Mouse (Mus musculus) midbrain, embryonic 14.5 days (tissue): ENCODE measurements at regions not wholly inside any gene's neighbourhood (a gene's known extent, or its start where the extent isn't known, plus 50 kb on each side); places are given as distances from the start of the nearest gene placed in this dataset.

ENCODE experiments used
- ATAC-seq: fragments of 200-750 bp; cut with Nextera tagmentation; 2 replicates; pipeline ENCODE4 v1.8.0; 2017; ENCODE audit warnings: moderate number of reproducible peaks, moderate library complexity; ENCODE audit not compliant: low FRiP score, low TSS enrichment
- DNase-seq: peaks from one replicate; pipeline ENCODE4 v3.0.0-alpha.2; 2015
- H3K27ac ChIP-seq: fragments of 300-500 bp; sonication (generic); replicated peaks from 2 replicates; pipeline ENCODE4 v1.5.1; 2014; ENCODE audit warnings: mild to moderate bottlenecking, low read depth, low read length, moderate library complexity
- H3K27me3 ChIP-seq: fragments of 300-500 bp; sonication (generic); 2 replicates; pipeline ENCODE4 v1.6.1; 2014; ENCODE audit warnings: low read length, control low read depth, mixed read lengths; ENCODE audit not compliant: control insufficient read depth, insufficient read depth
- H3K36me3 ChIP-seq: fragments of 300-500 bp; sonication (generic); 2 replicates; pipeline ENCODE4 v1.6.1; 2014; ENCODE audit warnings: low read length, control low read depth; ENCODE audit not compliant: control insufficient read depth, insufficient read depth
- H3K4me1 ChIP-seq: fragments of 300-500 bp; sonication (generic); 2 replicates; pipeline ENCODE4 v1.6.1; 2014; ENCODE audit warnings: mild to moderate bottlenecking, antibody characterized with exemption, low read length, control low read depth; ENCODE audit not compliant: control insufficient read depth, insufficient read depth
- H3K4me2 ChIP-seq: fragments of 300-500 bp; sonication (generic); 2 replicates; pipeline ENCODE4 v1.6.1; 2014; ENCODE audit warnings: mild to moderate bottlenecking, low read length, moderate library complexity
- H3K4me3 ChIP-seq: fragments of 300-500 bp; sonication (generic); replicated peaks from 2 replicates; pipeline ENCODE4 v1.5.1; 2014; ENCODE audit warnings: low read depth, low read length
- H3K9ac ChIP-seq: fragments of 300-500 bp; sonication (generic); replicated peaks from 2 replicates; pipeline ENCODE4 v1.6.1; 2014; ENCODE audit warnings: mild to moderate bottlenecking, low read length, moderate library complexity
- H3K9me3 ChIP-seq: fragments of 300-500 bp; sonication (generic); 2 replicates; pipeline ENCODE4 v1.6.1; 2016; ENCODE audit warnings: low read length, control low read depth, mixed read lengths; ENCODE audit not compliant: control insufficient read depth
- WGBS: fragments of 180-500 bp; shearing (Covaris S2); extraction: QIAGEN DNeasy Blood & Tissue Kit; methylation state at CpG from one replicate; pipeline ENCODE4 v1.1.7; 2014; 5-methylcytosine and 5-hydroxymethylcytosine counted together

DNA sequence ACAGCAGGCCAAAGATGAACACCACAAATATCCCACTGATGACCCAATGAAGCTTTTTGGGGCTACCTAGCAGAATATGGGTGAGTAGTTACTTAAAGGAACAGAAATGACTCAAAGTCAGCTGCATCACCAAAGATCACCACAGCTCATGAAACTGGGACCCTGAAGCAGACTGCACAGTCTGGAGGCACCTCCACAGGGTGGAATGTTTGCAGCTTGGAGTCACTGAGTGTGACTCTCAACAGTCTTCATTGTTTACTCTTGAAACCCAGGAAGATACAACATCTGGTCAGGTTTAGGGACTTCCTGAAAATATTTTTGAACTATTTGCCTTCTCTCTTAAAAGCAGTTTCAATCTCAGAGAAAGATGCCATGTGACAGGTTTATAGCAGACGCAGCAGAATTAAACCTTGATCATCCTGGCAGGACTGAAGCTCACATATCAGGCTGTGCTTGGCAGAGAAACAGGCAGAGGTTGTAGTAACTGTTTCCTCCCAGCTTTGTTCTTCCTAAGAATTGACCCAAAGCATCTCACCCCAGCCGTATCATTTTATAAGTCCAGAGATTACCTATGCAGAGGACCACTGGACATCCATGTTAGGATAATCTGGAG is 944.1 kb upstream of the Adgrl4 start:
- Histone ChIP-seq H3K9me3 (no peaks in the 10 kb centered on the region), H3K4me3 (no peak overlapping the region), H3K27me3 (no peaks in the 10 kb centered on the region), H3K4me1 (no peaks in the 10 kb centered on the region), H3K4me2 (no peak overlapping the region), H3K9ac (no peak overlapping the region), H3K27ac (no peak overlapping the region), H3K36me3 (no peaks in the 10 kb centered on the region)
- 84% methylated on average over 2 of the region's 2 CpGs for WGBS
- DNase-seq (no peak), ATAC-seq (no peak)

DNA sequence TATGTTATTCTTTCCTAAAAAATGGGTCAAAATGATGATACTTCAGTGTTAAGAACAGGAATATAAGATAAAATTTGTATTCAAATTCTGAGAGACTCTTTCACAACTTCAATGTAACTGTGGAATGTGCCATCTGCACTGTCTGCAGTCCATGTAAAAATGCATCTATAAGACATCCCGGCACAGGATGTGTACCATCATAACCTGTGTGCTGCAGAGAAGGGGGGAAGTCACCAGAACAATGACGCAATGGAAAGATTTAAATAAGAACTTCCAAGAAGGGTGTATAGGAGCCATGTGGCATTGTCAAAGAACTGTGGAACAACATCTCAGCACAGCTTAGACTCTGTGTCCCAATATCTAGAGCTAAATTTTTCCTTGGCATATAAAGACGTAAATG is 906.7 kb upstream of the Adgrl4 start:
- Histone ChIP-seq H3K4me2 (no peak overlapping the region), H3K4me1 (no peaks in the 10 kb centered on the region), H3K4me3 (no peak overlapping the region), H3K27ac (no peak overlapping the region), H3K36me3 (no peaks in the 10 kb centered on the region), H3K27me3 (no peaks in the 10 kb centered on the region), H3K9ac (no peak overlapping the region), H3K9me3 (no peaks in the 10 kb centered on the region)
- DNase-seq (no peak), ATAC-seq (no peak)
- WGBS = 90% methylated on average over 3 of the region's 3 CpGs

DNA sequence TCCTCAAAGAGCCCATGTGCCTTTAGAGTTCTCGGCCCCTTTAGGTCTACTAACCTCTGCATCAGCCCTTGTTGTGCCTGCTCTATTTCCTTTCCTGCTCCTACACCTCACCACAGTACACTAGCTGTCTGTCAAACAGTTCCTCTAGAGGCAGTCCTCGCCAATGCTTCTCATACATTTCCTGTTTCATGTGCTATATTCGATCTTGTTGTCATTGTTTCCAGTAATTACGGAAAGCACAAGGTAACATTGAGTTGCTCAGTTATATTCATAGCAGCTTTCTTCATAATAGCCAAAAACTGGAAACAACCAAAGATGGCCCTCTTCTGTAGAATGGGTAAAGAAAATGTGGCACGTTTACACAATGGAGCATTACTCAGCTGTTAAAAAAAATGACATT is 894.6 kb upstream of the Adgrl4 start:
- H3K36me3 ChIP-seq = no peaks in the 10 kb centered on the region
- no peaks in the 10 kb centered on the region for H3K27me3 ChIP-seq
- no peak overlapping the region for H3K9ac ChIP-seq
- no peaks in the 10 kb centered on the region for H3K4me1 ChIP-seq
- 90% methylated on average over 5 of the region's 5 CpGs for WGBS
- H3K27ac ChIP-seq = no peak overlapping the region
- ATAC-seq = no peak
- no peaks in the 10 kb centered on the region for H3K9me3 ChIP-seq
- no peak for DNase-seq
- H3K4me2 ChIP-seq = no peak overlapping the region
- H3K4me3 ChIP-seq = no peak overlapping the region

DNA sequence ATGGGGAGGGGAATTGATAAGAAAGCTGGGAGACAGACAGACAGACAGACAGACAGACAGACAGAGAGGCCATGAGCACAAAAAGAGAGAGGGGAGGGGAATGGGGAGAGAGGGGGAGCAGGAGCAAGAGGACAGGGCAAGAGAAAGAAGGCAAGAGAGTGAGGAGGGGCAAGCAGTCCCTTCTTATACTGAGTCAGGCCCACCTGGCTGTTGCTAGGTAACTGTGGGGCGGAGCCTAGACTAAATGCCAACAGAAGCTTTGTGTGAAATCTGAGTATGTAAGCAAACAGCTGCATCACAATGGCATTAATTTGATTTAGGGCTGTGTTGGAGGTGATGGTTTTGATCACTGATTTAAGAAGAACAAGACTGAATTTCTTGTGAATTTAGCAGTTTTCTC is 849.2 kb upstream of the Adgrl4 start:
- Histone ChIP-seq H3K4me3 (no peak overlapping the region), H3K9ac (no peak overlapping the region), H3K27ac (no peak overlapping the region), H3K36me3 (no peaks in the 10 kb centered on the region), H3K4me2 (no peak overlapping the region), H3K27me3 (no peaks in the 10 kb centered on the region), H3K9me3 (no peaks in the 10 kb centered on the region), H3K4me1 (no peaks in the 10 kb centered on the region)
- DNase-seq = peak; percentile 19
- WGBS = 42% methylated on average over 1 of the region's 1 CpGs
- no peak for ATAC-seq

DNA sequence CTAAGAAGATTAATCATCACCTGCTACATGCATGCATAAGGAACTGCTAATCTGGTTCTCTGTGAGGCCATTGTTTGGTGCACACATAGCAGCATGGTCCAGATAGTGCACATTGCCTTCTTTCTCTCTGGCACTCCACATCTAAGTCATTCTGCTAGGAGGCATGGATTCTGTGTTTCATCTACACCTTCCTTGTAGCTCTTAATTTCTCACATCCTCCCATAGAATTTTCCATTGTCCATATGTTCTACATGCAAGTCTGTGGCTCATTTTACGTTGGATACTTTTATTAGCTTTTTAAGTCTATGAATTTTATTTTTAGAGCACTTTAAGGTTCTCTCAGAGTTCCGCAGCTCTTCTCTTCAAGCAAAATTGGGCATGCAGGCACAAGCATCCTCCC is 846.7 kb upstream of the Adgrl4 start:
- no peaks in the 10 kb centered on the region for H3K36me3 ChIP-seq
- ATAC-seq (no peak), DNase-seq (no peak)
- H3K9ac ChIP-seq = no peak overlapping the region
- H3K4me2 ChIP-seq = no peak overlapping the region
- H3K9me3 ChIP-seq = no peaks in the 10 kb centered on the region
- no peaks in the 10 kb centered on the region for H3K4me1 ChIP-seq
- no peaks in the 10 kb centered on the region for H3K27me3 ChIP-seq
- 92% methylated on average over 2 of the region's 2 CpGs for WGBS
- H3K27ac ChIP-seq = no peak overlapping the region
- no peak overlapping the region for H3K4me3 ChIP-seq

DNA sequence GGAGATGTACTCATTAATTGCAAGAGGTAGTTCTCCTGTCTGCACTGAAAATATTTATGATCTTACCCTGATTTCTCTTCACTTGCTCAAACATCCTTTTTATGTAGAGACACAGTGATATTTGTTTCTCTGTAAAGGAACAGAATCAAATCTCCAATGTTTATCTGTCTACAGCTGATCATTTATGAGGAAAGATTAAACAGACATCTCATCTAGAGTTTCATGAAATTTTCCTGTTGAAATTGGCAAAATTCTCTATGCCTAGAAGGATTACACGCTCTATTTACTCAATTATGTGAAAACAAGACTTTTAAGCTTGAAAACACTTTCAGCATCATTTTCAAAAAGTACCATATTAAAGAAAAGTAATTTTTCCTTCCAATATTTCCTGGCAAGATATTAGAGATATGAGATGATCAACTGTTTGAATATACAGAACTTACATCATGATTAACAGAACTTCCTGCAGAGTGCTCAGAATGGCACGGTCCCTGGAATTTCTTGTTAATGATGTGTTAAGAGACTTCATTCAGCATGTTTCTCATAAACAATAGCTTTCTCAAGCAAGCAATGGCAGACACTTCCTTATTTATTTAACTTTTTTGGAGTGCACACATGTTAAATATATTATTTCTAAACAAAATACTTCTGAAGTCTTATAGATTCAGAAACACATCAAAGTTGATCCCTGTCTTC is 834.1 kb upstream of the Adgrl4 start:
- H3K36me3 ChIP-seq = no peaks in the 10 kb centered on the region
- H3K4me3 ChIP-seq = no peak overlapping the region
- no peaks in the 10 kb centered on the region for H3K27me3 ChIP-seq
- no peak overlapping the region for H3K9ac ChIP-seq
- DNase-seq = no peak
- no peak for ATAC-seq
- no peaks in the 10 kb centered on the region for H3K4me1 ChIP-seq
- 94% methylated on average over 2 of the region's 2 CpGs for WGBS
- no peak overlapping the region for H3K4me2 ChIP-seq
- H3K27ac ChIP-seq = no peak overlapping the region
- H3K9me3 ChIP-seq = no peaks in the 10 kb centered on the region

DNA sequence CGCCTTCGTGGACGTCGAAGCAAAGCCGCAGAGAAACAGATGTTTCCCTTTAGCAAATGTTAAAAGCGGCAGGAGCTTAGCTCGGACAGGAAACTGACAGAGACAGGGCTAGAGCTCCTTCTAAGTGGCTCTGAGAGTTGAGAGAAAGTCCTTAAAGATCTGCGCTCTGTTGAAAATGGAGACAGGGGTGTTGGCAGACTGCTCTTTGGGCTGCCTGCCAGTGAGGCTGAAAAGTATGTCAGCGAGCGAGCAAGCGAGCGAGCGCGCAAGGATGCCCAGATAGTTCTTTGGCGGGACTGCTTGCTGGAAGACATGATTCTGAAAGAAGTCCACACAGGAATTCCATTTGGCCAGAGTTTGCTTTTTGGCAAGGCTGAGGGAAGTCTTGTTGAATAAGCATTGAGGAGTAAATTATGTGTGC is 827.0 kb upstream of the Adgrl4 start:
- 87% methylated on average over 15 of the region's 15 CpGs for WGBS
- H3K4me2 ChIP-seq = no peak overlapping the region
- peak; percentile 38 for DNase-seq
- no peaks in the 10 kb centered on the region for H3K27me3 ChIP-seq
- ATAC-seq = no peak
- no peak overlapping the region for H3K27ac ChIP-seq
- no peaks in the 10 kb centered on the region for H3K4me1 ChIP-seq
- H3K9me3 ChIP-seq = no peaks in the 10 kb centered on the region
- no peak overlapping the region for H3K4me3 ChIP-seq
- no peaks in the 10 kb centered on the region for H3K36me3 ChIP-seq
- H3K9ac ChIP-seq = no peak overlapping the region

DNA sequence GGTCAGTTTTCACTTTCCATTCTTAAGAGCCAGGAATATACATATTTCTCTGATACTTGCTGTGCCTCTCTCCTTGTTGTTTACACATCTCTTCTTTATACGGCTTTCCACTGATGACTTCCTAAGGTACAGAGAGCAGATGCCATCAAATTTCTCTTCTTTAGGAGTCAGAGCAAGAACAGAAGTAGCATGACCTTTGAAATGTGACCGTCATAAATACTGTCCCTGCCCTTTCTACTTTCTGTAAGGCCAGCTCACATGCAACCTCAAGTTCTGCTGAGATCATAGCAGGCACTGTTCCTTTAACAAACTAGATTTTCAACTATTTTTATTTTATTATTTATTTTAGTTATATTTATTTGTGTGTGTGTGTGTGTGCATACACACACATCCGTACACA is 800.1 kb upstream of the Adgrl4 start:
- Histone ChIP-seq H3K27ac (no peak overlapping the region), H3K27me3 (no peaks in the 10 kb centered on the region), H3K36me3 (no peaks in the 10 kb centered on the region), H3K4me1 (no peaks in the 10 kb centered on the region), H3K4me2 (no peak overlapping the region), H3K9ac (no peak overlapping the region), H3K9me3 (no peaks in the 10 kb centered on the region), H3K4me3 (no peak overlapping the region)
- WGBS = 92% methylated on average over 3 of the region's 3 CpGs
- ATAC-seq (no peak), DNase-seq (no peak)

DNA sequence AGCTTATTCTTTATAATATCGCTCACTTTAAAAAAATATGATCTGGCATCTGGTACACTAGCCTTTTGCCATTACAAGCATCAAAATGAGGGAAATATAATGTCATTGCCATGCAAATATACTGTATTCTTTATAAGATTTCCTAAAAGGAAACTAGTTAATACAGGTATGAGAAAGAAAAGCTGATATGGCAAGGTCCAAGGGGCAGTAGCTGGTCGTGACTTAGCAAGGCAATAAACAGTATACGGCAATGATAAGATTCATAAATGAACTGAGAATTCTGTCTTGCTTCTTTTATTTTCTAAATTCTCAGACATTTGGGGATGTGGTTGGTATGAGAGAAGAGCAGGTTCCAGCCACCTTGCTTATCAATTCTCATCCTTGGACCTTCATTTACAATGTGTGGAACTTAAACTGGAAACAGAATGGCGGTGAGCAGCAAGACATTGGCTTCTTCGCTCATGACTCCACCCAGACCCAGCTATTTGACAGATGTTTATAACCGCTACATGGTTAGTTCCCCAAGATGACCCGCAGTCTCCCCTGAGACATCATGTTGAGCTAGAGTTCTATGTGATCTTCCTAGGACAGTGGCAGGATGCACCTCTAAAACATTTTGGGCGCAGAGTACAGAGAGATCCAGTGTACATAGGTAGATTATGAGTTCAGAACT is 797.5 kb upstream of the Adgrl4 start:
- H3K9me3 ChIP-seq = no peaks in the 10 kb centered on the region
- 94% methylated on average over 8 of the region's 8 CpGs for WGBS
- no peak overlapping the region for H3K9ac ChIP-seq
- no peak overlapping the region for H3K27ac ChIP-seq
- DNase-seq (no peak), ATAC-seq (no peak)
- no peak overlapping the region for H3K4me3 ChIP-seq
- no peaks in the 10 kb centered on the region for H3K27me3 ChIP-seq
- no peak overlapping the region for H3K4me2 ChIP-seq
- no peaks in the 10 kb centered on the region for H3K4me1 ChIP-seq
- H3K36me3 ChIP-seq = no peaks in the 10 kb centered on the region
